Mouse (Mus musculus) thymus, adult 2 months (tissue): ENCODE data around the gene Arhgap23.

ENCODE experiments used
- CTCF ChIP-seq: fragments of 200-500 bp; IDR thresholded peaks from 2 replicates; pipeline ENCODE4 v1.5.1; 2012; ENCODE audit warnings: mild to moderate bottlenecking, control low read depth, low read length, moderate library complexity, borderline replicate concordance; ENCODE audit not compliant: control insufficient read depth, poor library complexity, insufficient read depth; ENCODE audit errors: extremely low read depth
- POLR2A ChIP-seq: fragments of 200-500 bp; IDR thresholded peaks from 2 replicates; pipeline ENCODE4 v1.6.1; 2012; ENCODE audit warnings: mild to moderate bottlenecking, low read length, control low read depth, moderate library complexity; ENCODE audit not compliant: control insufficient read depth, poor library complexity, insufficient read depth; ENCODE audit errors: extremely low read depth

GRCm38 (mm10) chr11:97505784-97506183 is 90.5 kb downstream of the Arhgap23 start:
- TF ChIP-seq POLR2A: no peak
- no peak for TF ChIP-seq CTCF
